Mouse (Mus musculus) bone marrow, adult 2 months (tissue): ENCODE measurements around the gene Wfdc16.

Source experiments
- CTCF ChIP-seq: fragments of 200-500 bp; IDR thresholded peaks from 2 replicates; pipeline ENCODE4 v1.5.1; 2011; ENCODE audit warnings: low read length, control low read depth; ENCODE audit not compliant: control insufficient read depth, insufficient read depth
- POLR2A ChIP-seq: fragments of 200-500 bp; IDR thresholded peaks from 2 replicates; pipeline ENCODE4 v1.6.1; 2011; ENCODE audit warnings: low read depth, mild to moderate bottlenecking, control low read depth, low read length, borderline replicate concordance; ENCODE audit not compliant: control insufficient read depth

GRCm38 (mm10) chr2:164600179-164600578 is 38.4 kb downstream of the Wfdc16 start:
- no peak for TF ChIP-seq POLR2A
- peak; percentile 34 for TF ChIP-seq CTCF
